Mouse (Mus musculus): ENCODE measurements at regions not wholly inside any gene's neighbourhood (a gene's known extent, or its start where the extent isn't known, plus 50 kb on each side); places are given as distances from the start of the nearest gene placed in this dataset.

DNA sequence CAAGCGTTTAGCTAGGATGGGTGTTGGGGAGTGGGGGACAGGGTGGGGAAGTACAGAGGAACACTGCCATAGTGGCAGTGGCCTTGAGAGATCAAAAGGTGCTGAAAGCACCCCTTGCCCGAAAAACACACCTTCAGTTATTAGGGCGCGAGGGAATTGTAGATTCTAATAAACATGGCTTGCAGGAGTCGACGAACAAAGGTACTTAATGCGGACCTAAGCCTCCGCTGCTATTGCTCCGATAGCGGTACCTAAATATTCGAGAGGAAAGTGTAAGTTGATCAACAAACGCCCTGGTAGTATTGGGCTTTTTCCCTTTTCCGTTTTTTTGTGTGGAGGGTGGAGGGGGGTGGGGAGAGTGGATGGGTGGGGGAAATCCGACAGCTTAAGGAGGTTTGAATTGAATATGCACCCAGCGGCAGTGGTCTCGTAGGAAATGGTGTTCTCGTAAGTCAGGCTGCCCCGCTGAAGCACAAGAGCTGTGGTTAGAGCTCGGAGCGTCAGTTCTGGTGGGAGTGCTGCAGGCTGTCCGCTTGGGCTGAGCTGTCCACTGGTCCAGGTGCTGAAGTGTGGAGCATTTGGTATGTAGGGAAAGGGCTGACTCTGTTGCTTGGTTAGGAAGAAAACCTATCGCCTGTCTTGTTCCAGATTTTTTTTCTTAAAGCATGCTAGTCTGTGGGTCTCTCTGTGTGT, 130.8 kb upstream of the Dpyd start:
- H3K4me1 ChIP-seq (ENCODE audit: control insufficient read depth, insufficient read depth, low read length) = no peaks in the 10 kb centered on the region
- intact Hi-C loops (cut with DNase I) = loop anchor here (5.0 kb wide), 1 partner anchor 1761 kb away; no protein-coding TSS in a partner anchor
- DNase-seq = peak; percentile 36 to 63
- TF ChIP-seq POLR2A (IDR thresholded peaks at IDR 0.05; ENCODE audit: insufficient read depth, low read depth, low read length) (no peak), CTCF (IDR thresholded peaks at IDR 0.05) (no peak), EP300 (IDR thresholded peaks at IDR 0.05; ENCODE audit: insufficient read depth, low read depth, low read length) (no peak)
- 2% methylated on average over 22 of the region's 22 CpGs for whole genome bisulfite sequencing
- no peaks in the 10 kb centered on the region for H3K79me2 ChIP-seq (replicated peaks; ENCODE audit: control insufficient read depth, insufficient read depth, low read length)
- H3K27ac ChIP-seq = no peak overlapping the region
- no peak overlapping the region for H3K9ac ChIP-seq (ENCODE audit: low read depth, low read length)
- H3K4me3 ChIP-seq = no peak overlapping the region
- H3K27me3 ChIP-seq (ENCODE audit: control insufficient read depth, insufficient read depth, low read length) = peaks cover 15% of the 10 kb centered on the region
- no peaks in the 10 kb centered on the region for H3K36me3 ChIP-seq (ENCODE audit: control insufficient read depth, insufficient read depth, low read length)

DNA sequence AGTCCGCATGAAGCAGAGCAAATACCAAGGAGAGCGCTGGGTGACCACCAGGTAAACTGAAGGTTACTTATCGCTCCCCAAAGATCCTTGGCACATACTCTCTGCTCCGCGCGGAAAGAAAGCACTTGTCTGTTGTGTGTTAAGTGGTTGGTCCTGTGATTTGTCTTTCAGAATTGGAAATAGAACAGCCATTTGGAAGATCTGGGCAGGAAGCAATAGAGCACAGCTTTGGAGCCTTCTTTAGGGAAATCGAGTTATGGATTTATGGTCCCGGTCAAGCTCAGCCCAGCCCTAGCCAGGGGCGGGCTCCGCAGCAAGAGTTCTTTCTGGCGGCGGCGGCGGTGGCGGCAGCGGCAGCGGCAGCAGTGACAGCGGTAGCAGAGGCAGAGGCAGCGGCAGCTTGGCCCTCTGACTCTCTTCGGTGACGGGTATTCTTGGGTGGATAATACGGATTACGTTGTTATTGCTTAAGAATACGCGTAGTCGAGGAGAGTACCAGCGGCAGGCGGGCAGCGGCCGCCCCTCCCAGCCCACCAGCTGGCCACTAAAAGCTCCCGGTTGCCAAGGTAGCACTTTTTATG, 128.4 kb upstream of the Dpyd start:
- 0 out of 2 replicates have a peak overlapping the region, but pooled peaks have one; percentile 33 for H3K4me3 ChIP-seq
- H3K4me1 ChIP-seq (ENCODE audit: control insufficient read depth, insufficient read depth, low read length) = no peaks in the 10 kb centered on the region
- 1% methylated on average over 31 of the region's 31 CpGs for WGBS
- no peak for DNase-seq
- no peak for TF ChIP-seq POLR2A (IDR thresholded peaks at IDR 0.05; ENCODE audit: insufficient read depth, low read depth, low read length)
- TF ChIP-seq EP300 (IDR thresholded peaks at IDR 0.05; ENCODE audit: insufficient read depth, low read depth, low read length) = no peak
- TF ChIP-seq CTCF (IDR thresholded peaks at IDR 0.05) = no peak
- intact Hi-C loops (cut with DNase I) = loop anchor here (5.0 kb wide), 1 partner anchor 1759 kb away; no protein-coding TSS in a partner anchor
- H3K36me3 ChIP-seq (ENCODE audit: control insufficient read depth, insufficient read depth, low read length) = no peaks in the 10 kb centered on the region
- no peak overlapping the region for H3K9ac ChIP-seq (ENCODE audit: low read depth, low read length)
- no peaks in the 10 kb centered on the region for H3K79me2 ChIP-seq (replicated peaks; ENCODE audit: control insufficient read depth, insufficient read depth, low read length)
- peaks cover 15% of the 10 kb centered on the region for H3K27me3 ChIP-seq (ENCODE audit: control insufficient read depth, insufficient read depth, low read length)
- H3K27ac ChIP-seq = no peak overlapping the region

DNA sequence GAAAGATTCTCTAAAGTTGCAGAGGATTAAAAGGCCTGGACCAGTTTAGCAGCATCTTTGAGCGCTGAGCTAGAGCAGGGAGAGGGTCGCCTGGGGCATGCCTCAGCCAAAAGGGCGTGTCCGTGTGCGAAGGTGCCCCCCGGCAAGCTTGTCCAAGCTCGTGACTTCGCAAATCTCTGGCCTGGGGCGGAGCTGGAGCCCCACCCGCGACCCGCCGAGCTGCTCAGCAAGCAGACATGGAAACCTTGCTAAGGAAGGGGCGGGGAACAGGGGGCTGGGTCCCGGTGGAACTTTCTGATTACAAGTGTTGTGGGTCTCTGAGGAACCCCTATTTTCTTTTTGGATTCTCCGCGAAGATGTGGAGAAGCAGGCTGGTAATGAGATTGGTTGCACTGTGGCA, 127.6 kb upstream of the Dpyd start:
- no peak for DNase-seq
- H3K27me3 ChIP-seq (ENCODE audit: control insufficient read depth, insufficient read depth, low read length) = peaks cover 15% of the 10 kb centered on the region
- H3K4me3 ChIP-seq = no peak overlapping the region
- no peak overlapping the region for H3K9ac ChIP-seq (ENCODE audit: low read depth, low read length)
- intact Hi-C loops (cut with DNase I) = loop anchor here (5.0 kb wide), 1 partner anchor 1758 kb away; no protein-coding TSS in a partner anchor
- no peaks in the 10 kb centered on the region for H3K79me2 ChIP-seq (replicated peaks; ENCODE audit: control insufficient read depth, insufficient read depth, low read length)
- TF ChIP-seq EP300 (IDR thresholded peaks at IDR 0.05; ENCODE audit: insufficient read depth, low read depth, low read length) (no peak), CTCF (IDR thresholded peaks at IDR 0.05) (no peak), POLR2A (IDR thresholded peaks at IDR 0.05; ENCODE audit: insufficient read depth, low read depth, low read length) (no peak)
- WGBS = 1% methylated on average over 17 of the region's 17 CpGs
- H3K4me1 ChIP-seq (ENCODE audit: control insufficient read depth, insufficient read depth, low read length) = no peaks in the 10 kb centered on the region
- H3K36me3 ChIP-seq (ENCODE audit: control insufficient read depth, insufficient read depth, low read length) = no peaks in the 10 kb centered on the region
- no peak overlapping the region for H3K27ac ChIP-seq

DNA sequence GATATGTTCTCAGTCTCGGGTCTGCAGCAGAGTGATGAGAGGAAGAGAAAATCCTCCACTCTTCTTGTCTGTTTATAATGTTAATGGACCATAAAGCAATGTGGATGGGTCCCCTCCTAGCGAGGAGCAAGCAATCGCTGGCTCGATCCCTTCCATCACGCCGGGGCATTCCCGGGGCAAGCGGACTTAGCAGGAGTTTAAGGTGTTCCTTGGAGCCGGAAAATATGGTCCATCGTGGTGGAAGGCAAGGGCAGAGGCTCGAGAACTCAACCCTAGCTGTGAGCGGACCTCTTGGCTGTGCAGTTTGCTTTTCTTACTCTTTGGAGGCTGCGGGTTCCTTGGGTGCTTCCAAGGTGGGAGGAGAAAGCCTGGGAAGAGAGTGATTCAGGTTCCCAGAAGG, 127.1 kb upstream of the Dpyd start:
- H3K27ac ChIP-seq = no peak overlapping the region
- 3% methylated on average over 13 of the region's 13 CpGs for WGBS
- no peak overlapping the region for H3K9ac ChIP-seq (ENCODE audit: low read depth, low read length)
- TF ChIP-seq EP300 (IDR thresholded peaks at IDR 0.05; ENCODE audit: insufficient read depth, low read depth, low read length) = no peak
- no peak for TF ChIP-seq POLR2A (IDR thresholded peaks at IDR 0.05; ENCODE audit: insufficient read depth, low read depth, low read length)
- no peak for TF ChIP-seq CTCF (IDR thresholded peaks at IDR 0.05)
- intact Hi-C loops (cut with DNase I) = loop anchor here (5.0 kb wide), 1 partner anchor 1757 kb away; no protein-coding TSS in a partner anchor
- H3K79me2 ChIP-seq (replicated peaks; ENCODE audit: control insufficient read depth, insufficient read depth, low read length) = no peaks in the 10 kb centered on the region
- H3K4me3 ChIP-seq = no peak overlapping the region
- H3K36me3 ChIP-seq (ENCODE audit: control insufficient read depth, insufficient read depth, low read length) = no peaks in the 10 kb centered on the region
- H3K27me3 ChIP-seq (ENCODE audit: control insufficient read depth, insufficient read depth, low read length) = peaks cover 14% of the 10 kb centered on the region
- H3K4me1 ChIP-seq (ENCODE audit: control insufficient read depth, insufficient read depth, low read length) = no peaks in the 10 kb centered on the region
- no peak for DNase-seq

DNA sequence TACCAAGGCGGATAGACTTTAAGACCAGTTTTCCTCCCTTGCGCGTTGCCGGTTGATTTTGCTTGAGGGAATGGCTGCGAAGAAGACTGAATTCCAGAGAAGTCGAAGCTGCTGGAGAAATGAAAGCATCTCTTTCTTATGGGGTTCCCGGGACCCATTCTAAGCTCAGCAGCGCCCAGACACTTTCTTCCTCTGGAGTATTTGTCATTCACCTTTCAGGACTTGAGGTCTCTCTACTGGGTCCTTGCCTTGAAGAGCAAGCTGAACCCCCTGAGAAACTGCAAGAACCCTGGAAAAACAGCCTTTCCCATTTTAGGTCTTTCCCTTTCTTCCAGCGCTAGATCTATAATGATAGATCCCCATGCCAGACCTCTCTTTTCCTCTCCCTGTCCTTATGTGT, 126.7 kb upstream of the Dpyd start:
- Histone ChIP-seq H3K79me2 (replicated peaks; ENCODE audit: control insufficient read depth, insufficient read depth, low read length) (no peaks in the 10 kb centered on the region), H3K9ac (ENCODE audit: low read depth, low read length) (no peak overlapping the region), H3K27ac (no peak overlapping the region), H3K4me3 (no peak overlapping the region), H3K36me3 (ENCODE audit: control insufficient read depth, insufficient read depth, low read length) (no peaks in the 10 kb centered on the region), H3K27me3 (ENCODE audit: control insufficient read depth, insufficient read depth, low read length) (peaks cover 11% of the 10 kb centered on the region), H3K4me1 (ENCODE audit: control insufficient read depth, insufficient read depth, low read length) (no peaks in the 10 kb centered on the region)
- intact Hi-C loops (cut with DNase I) = no loop called here
- TF ChIP-seq POLR2A (IDR thresholded peaks at IDR 0.05; ENCODE audit: insufficient read depth, low read depth, low read length) = no peak
- no peak for TF ChIP-seq EP300 (IDR thresholded peaks at IDR 0.05; ENCODE audit: insufficient read depth, low read depth, low read length)
- TF ChIP-seq CTCF (IDR thresholded peaks at IDR 0.05) = no peak
- no peak for DNase-seq
- WGBS = 16% methylated on average over 9 of the region's 9 CpGs

DNA sequence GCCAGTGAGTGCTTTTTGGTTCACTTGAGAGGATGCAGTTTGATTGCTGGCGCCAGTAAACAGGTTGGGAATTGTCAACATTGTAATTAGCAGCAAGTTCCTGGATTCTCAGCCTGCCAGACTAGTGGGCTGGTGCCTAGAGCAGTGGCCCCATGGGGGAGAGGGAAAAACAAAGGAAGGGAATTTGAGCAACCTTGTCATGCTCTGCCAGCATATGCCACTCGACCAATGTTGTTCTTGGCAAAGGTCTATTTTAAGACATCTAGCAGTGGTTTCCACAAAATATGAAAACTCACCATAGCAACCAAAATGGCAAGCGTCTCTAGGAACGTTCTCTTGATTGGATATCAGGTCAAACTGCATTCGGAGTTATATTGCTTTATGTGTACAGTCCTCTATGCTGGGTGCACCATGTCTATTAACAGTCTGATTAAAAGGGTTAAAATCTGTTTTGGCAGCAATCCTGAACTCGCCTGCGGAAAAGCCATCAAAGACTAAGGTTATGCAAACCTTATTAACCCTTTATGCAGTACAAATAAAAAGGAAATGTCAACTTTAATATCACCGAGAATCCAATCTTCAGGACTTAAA, 118.1 kb upstream of the Dpyd start:
- H3K4me3 ChIP-seq = no peak overlapping the region
- intact Hi-C loops (cut with DNase I) = no loop called here
- H3K27me3 ChIP-seq (ENCODE audit: control insufficient read depth, insufficient read depth, low read length) = no peaks in the 10 kb centered on the region
- H3K27ac ChIP-seq = no peak overlapping the region
- H3K79me2 ChIP-seq (replicated peaks; ENCODE audit: control insufficient read depth, insufficient read depth, low read length) = no peaks in the 10 kb centered on the region
- no peak for DNase-seq
- no peak for TF ChIP-seq EP300 (IDR thresholded peaks at IDR 0.05; ENCODE audit: insufficient read depth, low read depth, low read length)
- no peak for TF ChIP-seq CTCF (IDR thresholded peaks at IDR 0.05)
- no peak for TF ChIP-seq POLR2A (IDR thresholded peaks at IDR 0.05; ENCODE audit: insufficient read depth, low read depth, low read length)
- H3K36me3 ChIP-seq (ENCODE audit: control insufficient read depth, insufficient read depth, low read length) = no peaks in the 10 kb centered on the region
- no peak overlapping the region for H3K9ac ChIP-seq (ENCODE audit: low read depth, low read length)
- WGBS = 46% methylated on average over 8 of the region's 8 CpGs
- no peaks in the 10 kb centered on the region for H3K4me1 ChIP-seq (ENCODE audit: control insufficient read depth, insufficient read depth, low read length)
